Mouse (Mus musculus): ENCODE measurements around the gene Rab40c.

GRCm38 (mm10) chr17:25833961-25834594 is 85.4 kb downstream of the Rab40c start:
- TF ChIP-seq CTCF (conservative IDR thresholded peaks at IDR 0.05; ENCODE audit: insufficient read depth, insufficient read length, low read depth, low read length) (no peak), POLR2A (IDR thresholded peaks at IDR 0.05; ENCODE audit: low read depth, low read length) (no peak)
